Mouse (Mus musculus) right cerebral cortex, postnatal 14 days (tissue): ENCODE measurements at regions not wholly inside any gene's neighbourhood (a gene's known extent, or its start where the extent isn't known, plus 50 kb on each side); places are given as distances from the start of the nearest gene placed in this dataset.

Source experiments
- DNase-seq: peaks from one replicate; pipeline ENCODE4 v3.0.0; 2022

GRCm38 (mm10) chr12:107723860-107724320, 235.5 kb downstream of the 3110018I06Rik start:
- no peak for DNase-seq

DNA sequence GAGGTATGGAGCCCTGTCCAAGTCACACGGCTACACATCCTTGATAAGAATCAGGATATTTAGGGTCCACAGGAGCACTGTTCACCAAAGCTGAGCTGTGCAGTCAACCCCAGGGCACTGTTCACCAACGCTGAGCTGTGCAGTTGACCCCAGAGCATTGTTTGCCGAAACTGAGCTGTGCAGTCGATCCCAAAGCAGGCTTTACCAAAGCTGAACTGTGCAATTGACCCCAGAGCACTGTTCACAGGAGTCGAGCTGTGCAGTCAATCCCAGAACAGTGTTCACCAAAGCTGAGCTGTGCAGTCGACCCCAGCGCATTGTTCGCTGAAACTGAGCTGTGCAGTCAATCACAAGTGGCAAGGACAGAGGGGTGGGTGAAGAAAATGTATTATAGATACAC, 236.0 kb downstream of the 3110018I06Rik start:
- DNase-seq: no peak

DNA sequence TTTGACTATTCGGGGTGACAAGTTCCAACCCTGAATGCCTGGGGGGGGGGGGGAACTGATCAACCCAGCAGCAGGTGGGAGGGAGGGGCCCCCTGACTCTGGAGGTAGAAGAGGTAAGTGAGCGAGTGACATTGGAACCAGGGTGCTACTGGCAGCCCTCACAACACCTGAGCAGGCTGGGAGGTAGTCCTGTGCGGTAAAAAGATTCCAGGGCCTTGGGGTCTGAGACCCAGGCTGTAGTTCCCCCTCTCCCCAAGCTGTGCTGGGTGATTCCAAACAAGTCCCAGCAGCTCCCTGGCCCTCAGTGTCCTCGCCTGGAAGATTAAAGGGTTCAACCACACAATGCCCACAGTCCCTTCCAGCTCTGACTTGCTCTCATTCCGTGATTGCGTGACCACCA, 240.4 kb downstream of the 3110018I06Rik start:
- no peak for DNase-seq

- DNase-seq: no peak
Measured at GRCm38 (mm10) chr12:107729301-107729700, 240.9 kb downstream of the 3110018I06Rik start.

DNA sequence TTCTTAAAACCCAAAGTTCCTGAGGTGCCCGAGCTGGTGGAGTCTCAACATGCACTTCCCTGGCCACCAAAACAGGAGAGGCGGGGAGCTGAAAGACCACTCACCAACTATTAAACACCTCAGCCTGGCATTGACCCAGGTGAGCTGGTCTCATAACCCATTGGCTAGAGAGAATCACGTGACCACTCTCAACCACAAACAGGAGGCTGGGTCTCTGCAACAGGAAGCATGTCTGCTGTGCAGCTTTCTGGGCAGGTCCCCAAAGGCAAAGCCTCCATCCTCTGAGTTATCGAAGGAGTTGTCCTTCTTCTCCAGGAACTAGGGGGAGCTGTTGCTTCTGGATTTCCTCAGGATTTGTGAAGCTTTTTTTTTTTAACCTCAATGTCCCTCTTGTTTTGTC, 242.5 kb downstream of the 3110018I06Rik start:
- DNase-seq: no peak

GRCm38 (mm10) chr12:107734536-107734935, 246.1 kb downstream of the 3110018I06Rik start:
- peak; percentile 2 for DNase-seq

- peak; percentile 11 for DNase-seq
Measured at GRCm38 (mm10) chr12:107742641-107743040, 254.2 kb downstream of the 3110018I06Rik start.

DNA sequence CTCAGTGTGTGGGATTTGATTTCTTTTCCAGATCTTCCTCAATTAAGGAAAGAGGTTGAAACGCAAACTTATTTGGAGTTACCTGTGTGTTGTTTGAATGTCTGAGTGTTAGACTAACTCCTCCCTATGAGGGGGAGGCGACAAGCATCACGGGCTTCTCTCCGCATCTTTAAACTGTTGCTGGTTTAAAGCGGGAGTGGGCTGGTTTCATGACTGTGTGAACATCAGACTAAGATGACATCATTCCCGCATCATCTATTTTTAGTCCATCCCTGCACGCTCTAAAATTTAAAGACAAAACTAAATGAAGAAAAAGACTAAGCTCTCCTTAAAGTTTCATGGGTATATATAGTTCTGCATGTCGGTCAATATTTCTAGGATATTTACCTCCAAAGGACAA, 256.4 kb downstream of the 3110018I06Rik start:
- peak; percentile 5 for DNase-seq

- no peak for DNase-seq
Measured at GRCm38 (mm10) chr12:107748481-107749380, 254.7 kb downstream of the Bcl11b start.

GRCm38 (mm10) chr12:107749381-107750085, 253.9 kb downstream of the Bcl11b start:
- DNase-seq: no peak

- no peak for DNase-seq
Measured at GRCm38 (mm10) chr12:107750285-107750927, 253.0 kb downstream of the Bcl11b start.

DNA sequence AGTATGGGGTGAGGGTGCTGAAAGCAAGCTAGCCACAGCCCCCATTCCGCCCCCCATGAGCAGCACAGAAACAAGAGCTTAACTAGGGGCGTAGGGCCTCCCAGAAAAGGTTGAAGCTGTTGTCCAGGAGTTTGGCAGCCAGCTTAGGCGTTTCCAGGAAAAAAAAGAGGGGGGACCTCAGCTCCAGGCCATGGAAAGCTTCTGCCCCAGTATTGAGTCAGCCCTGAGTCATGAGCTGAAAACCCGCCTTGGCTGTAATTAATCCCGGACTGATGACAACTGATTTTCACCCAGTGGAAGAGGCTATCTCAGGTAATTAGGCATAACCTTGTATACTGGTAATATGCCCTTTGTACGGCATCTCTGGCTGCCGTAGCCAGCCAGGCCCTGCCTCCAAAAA, 251.3 kb downstream of the Bcl11b start:
- DNase-seq: no peak

DNA sequence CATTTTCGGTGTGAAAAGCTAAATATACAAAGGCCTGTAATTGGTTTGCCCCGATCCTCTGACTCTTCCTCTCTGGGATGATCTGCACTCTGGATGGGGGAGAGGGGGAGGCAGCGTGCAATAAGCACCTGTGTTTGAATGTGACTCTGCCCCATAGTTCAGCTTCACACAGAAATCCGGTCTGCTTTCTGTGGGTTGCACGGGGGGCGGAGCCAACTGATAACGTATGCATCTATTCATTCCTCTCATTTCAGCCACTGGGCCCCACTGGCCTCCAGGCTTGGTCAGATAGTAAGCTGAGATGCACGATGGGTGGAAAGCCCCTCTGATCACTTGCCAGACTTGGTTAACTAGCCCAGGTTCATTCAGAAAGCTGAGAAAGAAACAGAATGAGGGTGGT, 250.8 kb downstream of the Bcl11b start:
- DNase-seq: no peak

DNA sequence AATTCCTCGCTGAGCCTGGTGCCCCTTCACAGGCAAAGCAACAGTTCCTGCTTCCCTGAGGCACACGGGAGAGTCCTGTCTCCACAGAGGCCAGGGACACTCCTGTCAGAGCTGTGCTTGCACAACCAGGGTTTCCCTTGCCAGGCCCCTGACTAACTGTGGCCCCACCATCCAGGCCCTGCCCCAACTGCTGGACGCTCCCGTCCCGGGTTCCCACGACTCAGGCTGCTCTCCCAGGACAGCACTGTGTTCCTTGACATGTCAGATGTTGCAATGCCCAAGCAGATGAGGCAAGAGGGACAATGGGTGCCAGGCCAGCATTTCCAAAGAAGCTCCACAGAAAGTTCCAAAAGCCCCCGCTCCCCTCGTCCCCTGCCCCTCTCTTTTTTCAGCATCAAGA, 250.4 kb downstream of the Bcl11b start:
- no peak for DNase-seq

GRCm38 (mm10) chr12:107753536-107753935, 249.9 kb downstream of the Bcl11b start:
- no peak for DNase-seq

GRCm38 (mm10) chr12:107754885-107755284, 248.5 kb downstream of the Bcl11b start:
- no peak for DNase-seq

GRCm38 (mm10) chr12:107755820-107756517, 247.4 kb downstream of the Bcl11b start:
- DNase-seq: no peak

DNA sequence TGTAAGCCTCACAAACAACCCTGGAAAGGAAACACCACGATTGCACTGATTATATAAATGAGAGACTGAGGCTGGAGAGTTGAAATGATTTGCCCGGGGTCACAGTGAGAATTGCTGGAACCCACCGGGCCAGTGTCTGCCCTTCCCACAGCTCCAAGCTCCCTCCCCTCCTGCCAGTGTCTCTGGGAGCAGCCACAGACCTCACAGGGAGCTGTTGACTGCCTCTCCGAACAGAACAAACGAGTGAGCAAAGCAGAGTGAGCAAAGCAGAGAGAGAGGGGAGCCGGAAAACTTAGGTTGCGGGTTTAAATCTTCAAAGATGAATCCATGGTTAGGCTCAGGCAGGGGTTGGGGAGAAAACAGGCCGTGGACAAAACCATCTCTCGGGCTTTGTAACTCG, 246.2 kb downstream of the Bcl11b start:
- DNase-seq: no peak

DNA sequence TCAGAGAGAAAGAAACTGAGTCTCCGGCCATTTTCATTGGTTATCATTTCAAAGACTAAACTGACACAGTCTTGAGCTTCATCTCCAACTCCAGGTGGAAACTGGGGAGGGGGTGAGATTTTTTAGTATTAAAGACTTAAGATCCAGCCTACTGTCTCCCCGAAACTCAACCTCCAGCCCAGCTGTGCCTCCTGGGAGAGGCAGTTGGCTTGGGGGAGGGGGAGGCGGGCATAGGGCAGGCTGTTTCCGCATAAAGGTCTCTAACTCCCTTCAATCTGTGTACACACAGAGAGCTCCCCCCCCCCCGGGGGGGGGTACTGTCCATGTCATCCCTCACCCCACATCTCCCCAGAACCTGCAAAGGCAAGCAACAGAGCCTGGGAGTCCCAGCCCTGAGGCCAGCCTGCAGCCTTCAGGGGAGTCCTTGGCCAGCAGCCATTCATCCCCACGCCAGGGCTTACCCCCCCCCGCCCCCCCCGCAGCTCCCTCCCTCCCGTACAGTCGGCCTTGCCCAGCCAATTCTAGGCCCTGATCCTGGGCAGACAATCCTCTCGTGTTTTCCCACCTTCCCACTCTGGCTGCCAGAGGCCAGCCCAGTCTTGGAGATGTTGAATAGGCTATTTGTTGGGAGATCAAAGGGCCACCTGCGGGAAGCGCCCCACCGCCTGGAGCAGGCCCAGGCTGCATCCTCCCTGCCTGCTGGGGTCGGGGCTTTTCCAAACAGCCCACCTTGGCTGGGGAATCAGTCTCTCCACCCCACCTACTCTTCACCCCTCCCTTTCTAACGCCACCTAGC, 245.2 kb downstream of the Bcl11b start:
- DNase-seq: no peak

- no peak for DNase-seq
Measured at GRCm38 (mm10) chr12:107759291-107759690, 244.1 kb downstream of the Bcl11b start.

DNA sequence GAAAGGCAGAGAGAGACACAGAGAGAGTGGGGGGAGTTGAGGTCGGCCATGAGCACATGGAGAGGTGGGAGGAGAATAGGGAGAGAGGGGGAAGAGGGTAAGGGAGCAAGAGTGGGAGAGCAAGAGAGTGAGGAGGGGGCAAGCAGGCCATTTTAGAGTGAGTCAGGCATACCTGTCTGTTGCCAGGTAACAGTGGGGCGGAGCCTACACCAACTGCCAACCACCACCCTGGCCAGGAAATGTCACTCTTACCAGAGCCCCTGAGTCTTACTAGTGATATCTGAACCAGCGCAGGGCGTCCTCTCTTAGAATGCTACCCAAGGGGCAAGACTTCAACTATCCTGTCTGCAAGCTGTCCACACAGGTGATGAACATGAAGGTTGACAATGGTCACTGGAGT, 243.5 kb downstream of the Bcl11b start:
- DNase-seq: no peak

GRCm38 (mm10) chr12:107762140-107762539, 241.3 kb downstream of the Bcl11b start:
- no peak for DNase-seq
